Mouse (Mus musculus) neural tube, embryonic 13.5 days (tissue): ENCODE measurements around the gene Fv1. TPM values are rescaled to one million over a fixed set of nuclear protein-coding genes. Genes with fewer than 3 reads are reported as not detected.
A peak's percentile ranks its signal among the peaks of the same experiment; 100 is the strongest.
"Not testable (repeated sequence)": the region's sequence is repeated elsewhere in the genome, so short reads cannot be mapped to it uniquely, and the experiment has no call there.

Source experiments
- ATAC-seq: fragments of 200-750 bp; cut with Nextera tagmentation; 2 replicates; pipeline ENCODE4 v1.8.0; 2017; ENCODE audit warnings: low read depth, mild to moderate bottlenecking, moderate TSS enrichment, moderate library complexity
- H3K27ac ChIP-seq: fragments of 300-500 bp; sonication (generic); replicated peaks from 2 replicates; pipeline ENCODE4 v1.5.1; 2015; ENCODE audit warnings: moderate library complexity, mild to moderate bottlenecking, inconsistent platforms
- H3K27me3 ChIP-seq: fragments of 300-500 bp; sonication (generic); 2 replicates; pipeline ENCODE4 v1.6.1; 2015; ENCODE audit warnings: mild to moderate bottlenecking, inconsistent platforms
- H3K36me3 ChIP-seq: fragments of 300-500 bp; sonication (generic); 2 replicates; pipeline ENCODE4 v1.6.1; 2015; ENCODE audit warnings: mild to moderate bottlenecking, inconsistent platforms
- H3K4me1 ChIP-seq: fragments of 300-500 bp; sonication (generic); replicated peaks from 2 replicates; pipeline ENCODE4 v1.6.1; 2015; ENCODE audit warnings: inconsistent platforms
- H3K4me2 ChIP-seq: fragments of 300-500 bp; sonication (generic); 2 replicates; pipeline ENCODE4 v1.6.1; 2015; ENCODE audit warnings: inconsistent platforms, mild to moderate bottlenecking, moderate library complexity
- H3K4me3 ChIP-seq: fragments of 300-500 bp; sonication (generic); 2 replicates; pipeline ENCODE4 v1.5.1; 2015; ENCODE audit warnings: mild to moderate bottlenecking, inconsistent platforms
- H3K9ac ChIP-seq: fragments of 300-500 bp; sonication (generic); 2 replicates; pipeline ENCODE4 v1.6.1; 2015; ENCODE audit warnings: moderate library complexity, mild to moderate bottlenecking, inconsistent platforms
- H3K9me3 ChIP-seq: fragments of 300-500 bp; sonication (generic); 2 replicates; pipeline ENCODE4 v1.6.1; 2016; ENCODE audit warnings: inconsistent platforms
- WGBS: fragments of 180-500 bp; shearing (Covaris S2); methylation state at CpG from one replicate; pipeline ENCODE4 v1.1.7; 2015; 5-methylcytosine and 5-hydroxymethylcytosine counted together
- polyA plus RNA-seq: library from polyadenylated mRNA; unstranded; fragments of >200 nt; fragmentation: Nextera tagmentation; extraction: Ambion mirVana; gene quantifications from 2 replicates; pipeline ENCODE4 v1.2.1, GENCODE M21; 2015

The Fv1 gene
- polyA plus RNA-seq, 1 experiment from 2014 or later: 12.0 TPM

DNA sequence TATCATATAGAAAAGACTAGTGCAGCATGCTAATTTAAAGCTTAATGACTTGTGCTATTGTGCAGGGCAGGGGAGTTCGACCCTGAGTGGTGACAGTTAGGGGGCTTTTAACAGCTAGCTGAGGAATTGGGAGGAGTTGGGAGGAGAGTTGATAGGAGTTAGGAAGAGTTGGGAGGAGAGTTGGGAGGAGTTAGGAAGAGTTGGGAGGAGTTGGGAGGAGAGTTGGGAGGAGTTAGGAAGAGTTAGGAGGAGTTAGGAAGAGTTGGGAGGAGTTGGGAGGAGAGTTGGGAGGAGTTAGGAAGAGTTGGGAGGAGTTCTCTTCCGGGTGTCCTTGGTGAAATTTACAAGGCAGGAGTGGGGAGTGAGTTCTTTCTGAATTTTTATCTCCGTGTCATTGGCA lies 2.0 kb upstream of the Fv1 start:
- Histone ChIP-seq H3K4me2 (peak overlapping the region; percentile 71; the same call in 1 of the 2 replicates), H3K36me3 (peaks cover 50% of the 10 kb centered on the region), H3K4me1 (peaks cover 26% of the 10 kb centered on the region)
- not testable (repeated sequence) for H3K9me3 ChIP-seq, ATAC-seq, H3K4me3 ChIP-seq, H3K9ac ChIP-seq, H3K27ac ChIP-seq, H3K27me3 ChIP-seq
- 39% methylated on average over 3 of the region's 3 CpGs for WGBS

DNA sequence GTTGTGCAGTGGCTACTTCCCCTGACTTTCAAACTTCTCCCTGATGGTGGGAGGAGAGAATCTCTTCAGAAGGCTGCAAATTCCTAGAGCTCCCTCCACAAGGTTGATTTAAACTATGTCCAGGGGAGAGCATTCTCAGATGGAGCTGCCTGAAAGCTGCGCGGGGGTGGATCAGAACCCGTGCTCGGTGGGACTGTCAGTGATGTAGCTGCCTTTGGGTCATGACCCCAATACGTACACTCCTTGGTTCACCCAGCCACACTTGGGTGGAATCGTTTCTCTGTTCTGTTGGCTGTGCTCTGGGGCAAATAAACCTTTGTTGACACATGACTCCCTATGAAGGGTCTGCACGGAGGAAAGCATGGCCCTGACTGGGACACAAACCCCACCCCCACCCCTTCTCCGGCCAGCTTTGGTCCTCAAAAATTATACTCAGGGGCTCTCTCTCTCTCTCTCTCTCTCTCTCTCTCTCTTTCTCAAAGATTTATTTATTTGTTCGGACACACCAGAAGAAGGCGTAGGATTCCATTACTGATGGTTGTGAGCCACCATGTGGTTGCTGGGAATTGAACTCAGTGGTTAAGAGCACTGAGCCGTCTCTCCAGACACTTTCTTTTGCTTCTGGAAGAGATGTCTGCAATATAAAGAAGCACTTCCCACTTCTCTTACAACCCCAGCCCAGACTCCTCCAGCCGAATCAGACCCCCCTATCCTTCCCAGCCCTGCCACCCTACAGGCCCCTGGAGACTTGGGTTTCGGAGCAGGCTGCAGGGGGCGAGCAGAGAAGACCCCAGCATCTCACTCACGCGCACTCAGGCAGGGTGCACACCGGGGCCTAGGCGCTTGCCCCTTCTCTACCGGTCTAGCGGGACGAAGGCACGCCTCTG lies 973 bp upstream of the Fv1 start:
- peaks cover 26% of the 10 kb centered on the region for H3K4me1 ChIP-seq
- no peaks in the 10 kb centered on the region for H3K9me3 ChIP-seq
- H3K36me3 ChIP-seq: peaks cover 50% of the 10 kb centered on the region
- WGBS: 4% methylated on average over 22 of the region's 22 CpGs
- H3K27me3 ChIP-seq: no peaks in the 10 kb centered on the region
- peak; percentile 78; the same call in 1 of the 2 replicates for ATAC-seq
- peak overlapping the region; percentile 70 for H3K4me3 ChIP-seq
- H3K9ac ChIP-seq: peak overlapping the region; percentile 80
- H3K27ac ChIP-seq: peak overlapping the region; percentile 85
- H3K4me2 ChIP-seq: peak overlapping the region; percentile 71

DNA sequence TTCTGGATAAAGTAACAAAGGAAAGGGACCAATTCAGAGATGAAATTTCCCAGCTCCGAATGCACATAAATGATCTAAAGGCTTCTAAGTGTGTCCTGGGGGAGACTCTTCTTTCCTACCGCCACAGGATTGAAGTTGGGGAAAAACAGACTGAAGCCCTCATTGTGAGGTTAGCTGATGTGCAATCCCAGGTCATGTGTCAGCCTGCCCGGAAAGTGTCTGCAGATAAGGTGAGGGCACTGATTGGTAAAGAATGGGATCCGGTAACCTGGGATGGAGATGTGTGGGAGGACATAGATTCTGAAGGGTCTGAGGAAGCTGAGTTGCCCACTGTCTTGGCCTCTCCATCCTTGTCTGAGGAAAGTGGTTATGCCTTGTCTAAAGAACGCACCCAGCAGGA lies 459 bp downstream of the Fv1 start:
- peak overlapping the region; percentile 70 for H3K4me3 ChIP-seq
- WGBS: 12% methylated on average over 5 of the region's 5 CpGs
- no peak for ATAC-seq
- peak overlapping the region; percentile 29; the same call in 1 of the 2 replicates for H3K27ac ChIP-seq
- H3K36me3 ChIP-seq: peaks cover 50% of the 10 kb centered on the region
- no peaks in the 10 kb centered on the region for H3K27me3 ChIP-seq
- H3K9ac ChIP-seq: peak overlapping the region; percentile 66
- no peaks in the 10 kb centered on the region for H3K9me3 ChIP-seq
- H3K4me1 ChIP-seq: peaks cover 26% of the 10 kb centered on the region
- H3K4me2 ChIP-seq: peak overlapping the region; percentile 92

DNA sequence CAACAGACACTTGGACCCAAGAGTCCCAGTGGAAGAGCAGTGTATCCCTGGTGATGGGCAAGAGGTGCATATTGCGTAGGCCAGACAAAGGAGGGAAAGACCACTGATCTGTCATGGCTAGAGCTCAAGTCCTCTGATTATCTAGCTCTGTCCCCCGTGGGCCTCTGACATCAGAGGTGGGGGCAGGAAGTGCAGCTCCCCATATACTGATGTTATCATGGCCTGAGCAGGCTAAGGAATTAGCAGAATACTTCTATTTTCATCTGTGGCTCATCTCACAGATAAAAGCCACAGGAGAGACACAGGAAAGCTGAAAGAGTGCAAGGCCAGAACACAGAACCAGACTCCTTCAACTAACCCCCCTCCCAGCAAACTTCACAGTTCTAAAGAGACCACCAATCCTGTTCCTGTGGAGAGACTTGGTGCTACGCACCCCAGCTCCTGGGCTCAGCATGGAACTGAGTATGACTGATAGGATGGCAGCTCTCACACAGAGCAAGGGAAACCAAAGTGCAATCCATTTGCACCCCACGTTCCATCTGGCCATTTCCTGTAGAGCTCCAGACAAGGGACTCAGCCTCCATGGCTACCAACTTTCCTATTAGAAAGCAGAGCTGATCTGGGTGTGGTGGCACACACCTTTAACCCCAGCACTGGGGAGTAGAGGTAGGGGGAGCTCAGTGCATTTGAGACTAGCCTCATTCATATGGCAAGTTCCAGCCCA lies 7.2 kb downstream of the Fv1 start:
- no peak overlapping the region for H3K4me2 ChIP-seq
- no peaks in the 10 kb centered on the region for H3K27me3 ChIP-seq
- H3K9me3 ChIP-seq: no peaks in the 10 kb centered on the region
- no peak for ATAC-seq
- peaks cover 94% of the 10 kb centered on the region for H3K36me3 ChIP-seq
- H3K4me1 ChIP-seq: no peaks in the 10 kb centered on the region
- H3K4me3 ChIP-seq: no peak overlapping the region
- no peak overlapping the region for H3K9ac ChIP-seq
- 87% methylated on average over 4 of the region's 4 CpGs for WGBS
- no peak overlapping the region for H3K27ac ChIP-seq

DNA sequence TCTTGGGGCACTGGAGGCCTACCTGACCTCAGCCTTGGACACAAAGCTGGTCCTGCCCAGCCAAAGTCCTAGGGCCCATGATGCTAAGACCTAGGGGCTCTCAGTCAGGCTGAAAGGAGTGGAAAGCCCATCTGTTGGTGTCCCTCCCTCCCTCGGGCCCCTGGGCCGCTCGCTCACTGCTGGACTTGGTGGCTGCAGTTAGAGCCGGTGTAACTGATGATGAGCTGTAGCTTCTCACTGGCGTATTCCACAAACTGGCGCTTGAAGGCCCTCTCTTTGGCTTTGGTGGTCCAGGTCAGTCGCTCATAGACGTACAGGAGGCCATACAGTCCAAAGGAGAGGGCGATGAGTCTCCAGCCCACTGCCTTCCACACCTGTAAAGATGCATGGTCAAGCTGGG lies 9.8 kb downstream of the Fv1 start:
- Histone ChIP-seq H3K4me2 (no peak overlapping the region), H3K4me3 (no peak overlapping the region), H3K9me3 (no peaks in the 10 kb centered on the region), H3K4me1 (no peaks in the 10 kb centered on the region), H3K27ac (no peak overlapping the region), H3K36me3 (peaks cover 96% of the 10 kb centered on the region), H3K27me3 (no peaks in the 10 kb centered on the region), H3K9ac (no peak overlapping the region)
- WGBS: 93% methylated on average over 9 of the region's 9 CpGs
- no peak for ATAC-seq

DNA sequence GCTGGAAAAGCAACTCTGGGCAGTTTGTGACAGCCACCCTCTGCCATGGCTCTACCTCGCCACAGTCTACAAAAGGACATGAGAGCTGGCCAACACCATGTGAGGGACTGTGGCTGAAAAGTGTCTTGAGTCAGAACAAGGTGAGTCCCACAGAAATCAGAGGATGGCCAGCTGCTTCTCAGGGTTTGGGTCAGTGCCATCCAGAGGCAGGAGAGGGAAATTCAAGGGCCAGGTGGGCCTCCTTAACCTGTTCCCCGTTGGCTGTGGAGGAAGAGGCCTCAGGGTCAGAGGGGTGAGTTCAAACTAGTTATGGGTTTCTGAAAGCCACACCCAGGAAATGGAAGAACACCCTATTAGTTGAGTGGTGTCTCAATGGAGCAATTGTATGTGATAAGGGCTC lies 10.7 kb downstream of the Fv1 start:
- H3K36me3 ChIP-seq: peaks cover 96% of the 10 kb centered on the region
- no peak overlapping the region for H3K4me2 ChIP-seq
- H3K4me3 ChIP-seq: no peak overlapping the region
- WGBS: 72% methylated on average over 2 of the region's 2 CpGs
- ATAC-seq: no peak
- no peak overlapping the region for H3K27ac ChIP-seq
- no peaks in the 10 kb centered on the region for H3K27me3 ChIP-seq
- H3K9ac ChIP-seq: no peak overlapping the region
- no peaks in the 10 kb centered on the region for H3K4me1 ChIP-seq
- H3K9me3 ChIP-seq: no peaks in the 10 kb centered on the region

DNA sequence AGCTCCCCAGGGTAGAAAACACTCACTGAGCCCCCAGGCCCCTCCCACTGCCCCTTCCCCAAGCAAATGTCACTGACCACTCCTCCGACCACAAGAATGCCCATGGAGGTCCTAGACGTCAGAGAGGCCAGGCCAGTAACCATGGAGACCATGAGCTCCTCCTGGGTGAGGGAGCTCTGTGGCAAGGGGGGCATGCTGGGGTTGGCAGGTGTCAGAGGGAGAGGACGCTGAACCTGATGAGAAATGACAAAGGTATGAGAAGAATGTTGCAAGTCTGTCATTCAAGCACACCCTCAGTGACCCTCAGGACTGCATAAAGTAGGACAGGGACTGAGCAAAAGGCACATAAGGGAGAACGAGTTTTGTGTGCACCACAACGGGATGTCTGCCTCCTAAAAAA lies 11.1 kb downstream of the Fv1 start:
- Histone ChIP-seq H3K9me3 (no peaks in the 10 kb centered on the region), H3K4me3 (no peak overlapping the region), H3K27ac (no peak overlapping the region), H3K9ac (no peak overlapping the region), H3K4me1 (no peaks in the 10 kb centered on the region), H3K27me3 (no peaks in the 10 kb centered on the region), H3K4me2 (no peak overlapping the region), H3K36me3 (peaks cover 95% of the 10 kb centered on the region)
- no peak for ATAC-seq
- 59% methylated on average over 5 of the region's 5 CpGs for WGBS

DNA sequence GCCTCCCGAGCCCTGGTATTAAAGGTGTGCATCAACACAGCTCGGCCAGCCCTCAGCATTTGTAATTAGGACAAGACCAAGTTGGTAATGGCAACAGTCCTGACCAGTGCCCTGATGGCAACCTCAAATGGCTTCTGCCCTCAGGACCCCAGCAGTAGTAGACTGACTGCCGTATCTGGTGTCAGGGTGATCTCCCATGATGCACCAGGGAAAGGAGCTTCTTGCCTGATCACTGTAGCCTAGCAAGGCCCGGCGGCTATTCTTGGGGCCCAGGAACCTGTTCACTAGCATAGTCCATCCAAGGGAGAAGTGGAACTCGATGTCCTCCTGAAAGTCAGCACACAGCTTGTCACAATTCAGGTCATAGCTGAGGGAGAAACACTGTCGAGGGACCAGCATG lies 13.0 kb downstream of the Fv1 start:
- H3K4me2 ChIP-seq: no peak overlapping the region
- H3K36me3 ChIP-seq: peaks cover 95% of the 10 kb centered on the region
- H3K9me3 ChIP-seq: no peaks in the 10 kb centered on the region
- no peak overlapping the region for H3K27ac ChIP-seq
- no peaks in the 10 kb centered on the region for H3K27me3 ChIP-seq
- ATAC-seq: no peak
- no peak overlapping the region for H3K4me3 ChIP-seq
- H3K4me1 ChIP-seq: no peaks in the 10 kb centered on the region
- no peak overlapping the region for H3K9ac ChIP-seq
- WGBS: 94% methylated on average over 7 of the region's 7 CpGs

DNA sequence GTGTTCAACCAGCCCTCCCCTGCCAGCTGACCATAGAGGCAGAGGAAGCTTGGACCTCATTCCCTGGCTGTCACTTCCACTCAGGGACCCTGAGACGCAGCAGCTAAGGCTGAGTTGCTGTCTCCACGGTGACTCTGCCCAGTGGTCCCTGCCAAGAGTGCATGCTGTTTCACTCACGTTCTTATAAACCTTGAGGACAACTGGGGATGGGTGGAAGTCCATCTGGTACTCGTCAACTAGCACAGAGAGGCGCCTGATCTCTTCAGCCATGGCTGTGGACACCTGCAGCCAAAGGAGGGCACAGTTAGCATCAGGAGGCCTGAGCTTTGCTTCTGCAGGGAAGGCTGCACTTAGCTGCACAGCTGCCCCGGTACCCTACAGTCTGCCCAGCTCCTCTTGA lies 14.3 kb downstream of the Fv1 start:
- Histone ChIP-seq H3K4me2 (no peak overlapping the region), H3K4me1 (no peaks in the 10 kb centered on the region), H3K4me3 (no peak overlapping the region), H3K27me3 (no peaks in the 10 kb centered on the region), H3K9ac (no peak overlapping the region), H3K9me3 (no peaks in the 10 kb centered on the region), H3K36me3 (peaks cover 96% of the 10 kb centered on the region), H3K27ac (no peak overlapping the region)
- WGBS: 86% methylated on average over 6 of the region's 6 CpGs
- no peak for ATAC-seq

DNA sequence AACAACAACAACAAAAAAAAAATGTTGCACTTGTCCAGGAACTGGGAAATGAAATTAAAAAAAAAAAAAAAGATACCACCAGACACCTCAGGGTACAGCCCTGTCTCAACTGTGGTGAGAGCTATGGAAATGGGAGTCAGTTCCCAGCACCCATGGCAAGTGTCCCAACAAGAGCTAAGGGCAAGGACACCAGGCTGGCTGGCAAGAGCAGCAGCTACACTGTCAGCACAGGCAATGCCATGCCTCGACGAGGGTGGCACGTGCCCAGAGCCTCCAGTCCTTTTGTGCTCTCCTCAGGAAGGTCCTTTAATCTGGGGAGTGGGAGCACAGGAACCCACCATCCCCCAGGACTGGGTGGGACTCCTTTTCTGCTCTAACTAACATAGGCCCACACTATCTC lies 15.4 kb downstream of the Fv1 start:
- Histone ChIP-seq H3K4me3 (no peak overlapping the region), H3K9ac (no peak overlapping the region), H3K4me1 (no peaks in the 10 kb centered on the region), H3K27ac (no peak overlapping the region), H3K36me3 (peaks cover 96% of the 10 kb centered on the region), H3K27me3 (no peaks in the 10 kb centered on the region), H3K4me2 (no peak overlapping the region), H3K9me3 (no peaks in the 10 kb centered on the region)
- 84% methylated on average over 3 of the region's 3 CpGs for WGBS
- no peak; the same call in 1 of the 2 replicates for ATAC-seq

DNA sequence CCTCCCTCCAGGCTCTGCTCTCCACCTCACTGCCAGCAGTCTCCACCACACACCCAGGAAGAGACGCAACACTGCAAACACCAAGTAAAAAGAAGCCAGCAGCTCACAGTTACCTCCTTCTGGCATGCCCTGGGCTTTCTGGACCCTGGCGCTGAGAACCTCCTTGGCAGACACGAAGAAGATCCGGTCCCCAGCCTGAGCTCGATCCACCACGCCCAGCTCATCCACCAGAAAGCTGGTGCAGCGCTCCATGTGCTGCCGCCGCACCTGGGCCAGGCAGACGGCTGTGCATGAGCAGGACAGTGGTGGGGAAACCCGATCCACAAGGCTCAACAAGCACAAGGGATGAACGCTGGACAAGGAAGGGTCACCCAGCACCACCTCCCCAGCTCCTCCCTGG lies 17.4 kb downstream of the Fv1 start:
- WGBS: 91% methylated on average over 12 of the region's 12 CpGs
- no peak for ATAC-seq
- H3K36me3 ChIP-seq: peaks cover 95% of the 10 kb centered on the region

DNA sequence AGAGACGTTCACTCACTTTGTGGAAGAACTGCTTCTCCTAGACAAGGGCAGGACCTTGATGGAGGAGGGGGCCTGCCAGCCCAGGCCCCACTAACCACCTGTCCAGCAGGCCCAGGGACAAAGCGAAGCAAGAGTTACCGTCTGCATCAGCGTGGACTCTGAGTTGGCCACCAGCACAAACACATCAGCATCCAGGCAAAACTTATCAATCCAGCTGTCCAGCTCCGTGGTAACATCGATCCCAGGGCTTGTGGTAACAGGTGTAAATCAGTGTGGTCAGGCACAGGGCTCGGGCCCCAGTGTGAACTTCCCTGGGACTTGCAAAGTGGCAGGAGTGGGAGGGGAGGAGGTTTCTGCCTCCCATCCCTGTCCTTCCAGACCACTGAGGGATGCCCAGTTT lies 18.5 kb downstream of the Fv1 start:
- ATAC-seq: no peak

More for the DNA sequence above, 17.4 kb downstream of the Fv1 start:
- no peak overlapping the region for H3K4me2 ChIP-seq
- H3K4me3 ChIP-seq: no peak overlapping the region
- H3K27ac ChIP-seq: no peak overlapping the region
- H3K9ac ChIP-seq: no peak overlapping the region
- no peaks in the 10 kb centered on the region for H3K4me1 ChIP-seq
- H3K27me3 ChIP-seq: no peaks in the 10 kb centered on the region
- no peaks in the 10 kb centered on the region for H3K9me3 ChIP-seq

More for the DNA sequence above, 18.5 kb downstream of the Fv1 start:
- peaks cover 95% of the 10 kb centered on the region for H3K36me3 ChIP-seq
- no peak overlapping the region for H3K4me2 ChIP-seq
- no peaks in the 10 kb centered on the region for H3K9me3 ChIP-seq
- no peak overlapping the region for H3K4me3 ChIP-seq
- no peaks in the 10 kb centered on the region for H3K27me3 ChIP-seq
- 0 out of 2 replicates have a peak, but pooled peaks cover 5% of the 10 kb centered on the region for H3K4me1 ChIP-seq
- H3K27ac ChIP-seq: no peak overlapping the region
- 91% methylated on average over 7 of the region's 7 CpGs for WGBS
- no peak overlapping the region for H3K9ac ChIP-seq
